Mouse (Mus musculus) MEL (cell line): ENCODE data around the gene Camk1g.

ENCODE experiments used
- CHD1 ChIP-seq: IDR thresholded peaks from 2 replicates; pipeline ENCODE4 v1.6.1; 2012; ENCODE audit warnings: low read depth, mild to moderate bottlenecking, inconsistent platforms, low read length, improper control_type of control experiment
- CHD2 ChIP-seq: IDR thresholded peaks from 2 replicates; pipeline ENCODE4 v1.6.1; 2011; ENCODE audit warnings: low read length, improper control_type of control experiment
- CTCF ChIP-seq, 3 experiments: IDR thresholded peaks in 2 of 3; conservative IDR thresholded peaks in 1 of 3; 2 replicates each; pipeline ENCODE4 v1.5.1; 2011 to 2012; ENCODE audit warnings: low read length in 3 of 3, low read depth in 2 of 3, mild to moderate bottlenecking in 2 of 3, improper control_type of control experiment in 1 of 3, inconsistent platforms in 1 of 3, mixed read lengths in 1 of 3, moderate library complexity in 1 of 3; ENCODE audit not compliant: control insufficient read depth in 1 of 3, insufficient read depth in 1 of 3, poor library complexity in 1 of 3, severe bottlenecking in 1 of 3
- E2F4 ChIP-seq: IDR thresholded peaks from 2 replicates; pipeline ENCODE4 v1.6.1; 2011; ENCODE audit warnings: low read depth, low read length, improper control_type of control experiment, borderline replicate concordance
- EP300 ChIP-seq, 2 experiments: IDR thresholded peaks; 2 replicates each; pipeline ENCODE4 v1.6.1; 2011; ENCODE audit warnings: improper control_type of control experiment in 2 of 2, low read length in 2 of 2, low read depth in 1 of 2, mild to moderate bottlenecking in 1 of 2
- ETS1 ChIP-seq: IDR thresholded peaks from 2 replicates; pipeline ENCODE4 v1.6.1; 2012; ENCODE audit warnings: low read depth, mild to moderate bottlenecking, inconsistent platforms, low read length, improper control_type of control experiment, moderate library complexity
- GABPA ChIP-seq: IDR thresholded peaks from 2 replicates; pipeline ENCODE4 v1.6.1; 2012; ENCODE audit warnings: low read depth, mild to moderate bottlenecking, inconsistent platforms, low read length, improper control_type of control experiment, moderate library complexity
- MXI1 ChIP-seq: IDR thresholded peaks from 2 replicates; pipeline ENCODE4 v1.6.1; 2011; ENCODE audit warnings: mild to moderate bottlenecking, low read depth, low read length, improper control_type of control experiment
- MYB ChIP-seq: IDR thresholded peaks from 2 replicates; pipeline ENCODE4 v1.6.1; 2011; ENCODE audit warnings: mild to moderate bottlenecking, low read depth, low read length, improper control_type of control experiment
- NRF1 ChIP-seq: IDR thresholded peaks from 2 replicates; pipeline ENCODE4 v1.6.1; 2014; ENCODE audit warnings: low read depth, mild to moderate bottlenecking, inconsistent platforms, low read length, improper control_type of control experiment, moderate library complexity; ENCODE audit not compliant: poor library complexity, insufficient read depth, severe bottlenecking
- POLR2A ChIP-seq, 2 experiments: IDR thresholded peaks; 2 replicates each; pipeline ENCODE4 v1.6.1; 2011 to 2012; ENCODE audit warnings: low read length in 2 of 2, mild to moderate bottlenecking in 2 of 2, control low read depth in 1 of 2, improper control_type of control experiment in 1 of 2, low read depth in 1 of 2, moderate library complexity in 1 of 2; ENCODE audit not compliant: control insufficient read depth in 1 of 2, insufficient read depth in 1 of 2, poor library complexity in 1 of 2
- POLR2AphosphoS2 ChIP-seq: IDR thresholded peaks from 2 replicates; pipeline ENCODE4 v1.6.1; 2011; ENCODE audit warnings: low read length, improper control_type of control experiment
- TBP ChIP-seq: IDR thresholded peaks from 2 replicates; pipeline ENCODE4 v1.8.0; 2011; ENCODE audit warnings: low read depth, low read length, improper control_type of control experiment

- TF ChIP-seq GABPA (no peak), TBP (no peak), MYB (no peak), EP300 (IDR thresholded peaks at IDR 0.05; ENCODE audit: low read depth in 1 of 2, low read length in 2 of 2) (no peak), CTCF (IDR thresholded peaks at IDR 0.05 in 2 of 3, conservative IDR thresholded peaks at IDR 0.05 in 1 of 3; ENCODE audit: control insufficient read depth in 1 of 3, insufficient read depth in 1 of 3, low read depth in 2 of 3, low read length in 3 of 3, poor library complexity in 1 of 3, severe bottlenecking in 1 of 3) (no peak), ETS1 (no peak), NRF1 (no peak), E2F4 (no peak), CHD1 (no peak), POLR2A (IDR thresholded peaks at IDR 0.05; ENCODE audit: control insufficient read depth in 1 of 2, insufficient read depth in 1 of 2, low read depth in 1 of 2, low read length in 2 of 2, poor library complexity in 1 of 2) (no peak), POLR2AphosphoS2 (no peak), CHD2 (no peak), MXI1 (no peak)
Observed at GRCm38 (mm10) chr1:193351583-193351982, 18.5 kb downstream of the Camk1g start.
